14 mouse cellular contexts compared by ENCODE assay signal in genomic region chr13:83884766-83885543, GRCm38 (mm10).
DNase-seq lines count a peak whose midpoint lies in the region; ATAC-seq and TF ChIP-seq lines count a peak whose summit lies in the region.
"Had no signal": no experiment of that assay in that cellular context is flagged by ENCODE, and none has a peak within 500 bp of the region (broad histone marks: within the 10 kb centered on the region; RNA-seq: fewer than 3 reads in every experiment).

No protein-coding gene starts in this region.

- WGBS in neural tube, embryonic 11.5 days = 42% methylated on average over 13 of the region's 13 CpGs
- 24% methylated on average over 13 of the region's 13 CpGs for WGBS in neural tube, embryonic 15.5 days
- 8% methylated on average over 13 of the region's 13 CpGs for WGBS in forebrain, embryonic 15.5 days
- whole genome bisulfite sequencing in midbrain, embryonic 10.5 days = 31% methylated on average over 13 of the region's 13 CpGs
- WGBS in kidney, embryonic 14.5 days = 69% methylated on average over 13 of the region's 13 CpGs
- 73% methylated on average over 13 of the region's 13 CpGs for WGBS in kidney, adult 2 months

- no peak for TF ChIP-seq POLR2A in kidney, adult 2 months (IDR thresholded peaks at IDR 0.05; ENCODE audit: low read depth, low read length)

- DNase-seq in neural tube, embryonic 11.5 days (ENCODE audit: low spot score) = peak; percentile 50
- DNase-seq in midbrain, embryonic 10.5 days (ENCODE audit: low spot score) = peak; percentile 68
- peak; percentile 95 for DNase-seq in retina, postnatal 1 day
- DNase-seq in kidney, adult 2 months = no peak
- no peak for DNase-seq in adrenal gland, postnatal 36 days
- DNase-seq: cerebellum, adult 2 months; kidney, postnatal 36 days had no signal

- ATAC-seq in neural tube, embryonic 11.5 days (ENCODE audit: insufficient read depth, low FRiP score, low TSS enrichment) = peak; percentile 80
- no peak for ATAC-seq in neural tube, embryonic 15.5 days (ENCODE audit: low FRiP score)
- peak; percentile 88 for ATAC-seq in forebrain, embryonic 15.5 days (replicated peaks)
- no peak for ATAC-seq in kidney, embryonic 14.5 days (ENCODE audit: low FRiP score, low TSS enrichment)

- H3K27me3 ChIP-seq in neural tube, embryonic 11.5 days (ENCODE audit: control insufficient read depth, insufficient read depth, low read length) = no peaks in the 10 kb centered on the region
- no peaks in the 10 kb centered on the region for H3K27me3 ChIP-seq in neural tube, embryonic 15.5 days (replicated peaks)
- no peaks in the 10 kb centered on the region for H3K27me3 ChIP-seq in forebrain, embryonic 15.5 days
- H3K27me3 ChIP-seq in midbrain, embryonic 10.5 days (ENCODE audit: low read depth, poor library complexity, severe bottlenecking) = no peaks in the 10 kb centered on the region
- H3K27me3 ChIP-seq in kidney, embryonic 14.5 days (ENCODE audit: control insufficient read depth, insufficient read depth, low read length) = no peaks in the 10 kb centered on the region
- no peaks in the 10 kb centered on the region for H3K27me3 ChIP-seq in kidney, adult 2 months (replicated peaks; ENCODE audit: control insufficient read depth, insufficient read depth, low read length)
- H3K27me3 ChIP-seq: embryonic facial prominence, embryonic 15.5 days; stomach, embryonic 15.5 days had no signal

- 0 out of 2 replicates have a peak overlapping the region, but pooled peaks have one; percentile 14 for H3K27ac ChIP-seq in neural tube, embryonic 11.5 days (ENCODE audit: low read depth, low read length)
- no peak overlapping the region for H3K27ac ChIP-seq in neural tube, embryonic 15.5 days (replicated peaks)
- H3K27ac ChIP-seq in forebrain, embryonic 15.5 days (replicated peaks) = peak overlapping the region; percentile 80
- peak overlapping the region; percentile 83 for H3K27ac ChIP-seq in midbrain, embryonic 10.5 days (replicated peaks)
- no peak overlapping the region for H3K27ac ChIP-seq in kidney, embryonic 14.5 days (ENCODE audit: low read depth, low read length)
- no peak overlapping the region for H3K27ac ChIP-seq in kidney, adult 2 months (ENCODE audit: insufficient read depth, low read depth, low read length)
- H3K27ac ChIP-seq: embryonic facial prominence, embryonic 15.5 days; heart, embryonic 10.5 days; stomach, embryonic 15.5 days had no signal

- no peak overlapping the region for H3K4me3 ChIP-seq in neural tube, embryonic 11.5 days (ENCODE audit: low read depth, low read length)
- H3K4me3 ChIP-seq in neural tube, embryonic 15.5 days (replicated peaks) = no peak overlapping the region
- no peak overlapping the region for H3K4me3 ChIP-seq in forebrain, embryonic 15.5 days
- H3K4me3 ChIP-seq in midbrain, embryonic 10.5 days = no peak overlapping the region
- H3K4me3 ChIP-seq in kidney, embryonic 14.5 days (ENCODE audit: low read length) = no peak overlapping the region
- H3K4me3 ChIP-seq in kidney, adult 2 months (ENCODE audit: insufficient read depth, low read depth, low read length) = no peak overlapping the region
- H3K4me3 ChIP-seq: embryonic facial prominence, embryonic 15.5 days; heart, embryonic 10.5 days; stomach, embryonic 15.5 days had no signal

- H3K36me3 ChIP-seq in neural tube, embryonic 11.5 days (ENCODE audit: control insufficient read depth, insufficient read depth, low read length) = no peaks in the 10 kb centered on the region
- no peaks in the 10 kb centered on the region for H3K36me3 ChIP-seq in neural tube, embryonic 15.5 days
- H3K36me3 ChIP-seq in forebrain, embryonic 15.5 days = no peaks in the 10 kb centered on the region
- H3K36me3 ChIP-seq in midbrain, embryonic 10.5 days = no peaks in the 10 kb centered on the region
- H3K36me3 ChIP-seq in kidney, embryonic 14.5 days (ENCODE audit: control insufficient read depth, insufficient read depth, low read length) = no peaks in the 10 kb centered on the region
- H3K36me3 ChIP-seq in kidney, adult 2 months (ENCODE audit: control insufficient read depth, insufficient read depth, low read length) = no peaks in the 10 kb centered on the region
- H3K36me3 ChIP-seq: embryonic facial prominence, embryonic 15.5 days; G1E; heart, embryonic 10.5 days; stomach, embryonic 15.5 days had no signal

- H3K4me2 ChIP-seq in neural tube, embryonic 11.5 days (ENCODE audit: low read depth) = no peak overlapping the region
- H3K4me2 ChIP-seq in neural tube, embryonic 15.5 days = no peak overlapping the region
- H3K4me2 ChIP-seq in forebrain, embryonic 15.5 days (replicated peaks) = no peak overlapping the region
- H3K4me2 ChIP-seq in kidney, embryonic 14.5 days (replicated peaks; ENCODE audit: low read depth, low read length) = no peak overlapping the region
- H3K4me2 ChIP-seq: embryonic facial prominence, embryonic 15.5 days; stomach, embryonic 15.5 days had no signal

- H3K4me1 ChIP-seq in neural tube, embryonic 11.5 days (ENCODE audit: control insufficient read depth, insufficient read depth, low read length) = peaks cover 7% of the 10 kb centered on the region
- H3K4me1 ChIP-seq in neural tube, embryonic 15.5 days = 0 out of 2 replicates have a peak, but pooled peaks cover 6% of the 10 kb centered on the region
- peaks cover 36% of the 10 kb centered on the region for H3K4me1 ChIP-seq in forebrain, embryonic 15.5 days
- peaks cover 52% of the 10 kb centered on the region for H3K4me1 ChIP-seq in midbrain, embryonic 10.5 days
- H3K4me1 ChIP-seq in kidney, embryonic 14.5 days (ENCODE audit: control insufficient read depth, insufficient read depth, low read length) = no peaks in the 10 kb centered on the region
- no peaks in the 10 kb centered on the region for H3K4me1 ChIP-seq in kidney, adult 2 months (ENCODE audit: control insufficient read depth, insufficient read depth, low read length)
- H3K4me1 ChIP-seq: embryonic facial prominence, embryonic 15.5 days; heart, embryonic 10.5 days; stomach, embryonic 15.5 days had no signal

- no peak for TF ChIP-seq CTCF in kidney, adult 2 months (conservative IDR thresholded peaks at IDR 0.05; ENCODE audit: insufficient read depth, insufficient read length, low read depth, low read length)

- no peaks in the 10 kb centered on the region for H3K9me3 ChIP-seq in neural tube, embryonic 11.5 days (ENCODE audit: control insufficient read depth, low read length)
- no peaks in the 10 kb centered on the region for H3K9me3 ChIP-seq in neural tube, embryonic 15.5 days (replicated peaks)
- H3K9me3 ChIP-seq in forebrain, embryonic 15.5 days = no peaks in the 10 kb centered on the region
- no peaks in the 10 kb centered on the region for H3K9me3 ChIP-seq in midbrain, embryonic 10.5 days (replicated peaks)
- no peaks in the 10 kb centered on the region for H3K9me3 ChIP-seq in kidney, embryonic 14.5 days (ENCODE audit: control insufficient read depth, low read length)
- H3K9me3 ChIP-seq: embryonic facial prominence, embryonic 15.5 days; G1E; heart, embryonic 10.5 days; stomach, embryonic 15.5 days had no signal

- no peak overlapping the region for H3K9ac ChIP-seq in neural tube, embryonic 11.5 days (ENCODE audit: low read length)
- no peak overlapping the region for H3K9ac ChIP-seq in neural tube, embryonic 15.5 days (replicated peaks)
- H3K9ac ChIP-seq in forebrain, embryonic 15.5 days (replicated peaks) = no peak overlapping the region
- H3K9ac ChIP-seq in kidney, embryonic 14.5 days (ENCODE audit: low read depth, low read length) = no peak overlapping the region
- H3K9ac ChIP-seq: embryonic facial prominence, embryonic 15.5 days; stomach, embryonic 15.5 days had no signal

Comparison
In these comparisons a context has a peak if more than half of its experiments do, and no peak if none do; other contexts are left out.
1. ATAC-seq: peak in neural tube, embryonic 11.5 days (single experiment) and forebrain, embryonic 15.5 days (single experiment); none in neural tube, embryonic 15.5 days (single experiment) and kidney, embryonic 14.5 days (single experiment).
2. H3K27ac ChIP-seq: peak in neural tube, embryonic 11.5 days (single experiment), forebrain, embryonic 15.5 days (single experiment) and midbrain, embryonic 10.5 days (single experiment); none in neural tube, embryonic 15.5 days (single experiment), kidney, embryonic 14.5 days (single experiment) and kidney, adult 2 months (single experiment).
3. DNase-seq: peak in neural tube, embryonic 11.5 days (single experiment), midbrain, embryonic 10.5 days (single experiment) and retina, postnatal 1 day (single experiment); none in kidney, adult 2 months (single experiment) and adrenal gland, postnatal 36 days (0 of 2).